Mouse (Mus musculus) stomach, embryonic 15.5 days (tissue): ENCODE results near the gene Rps6kb1. TPM values are rescaled to one million over a fixed set of nuclear protein-coding genes. Genes with fewer than 3 reads are reported as not detected.
"Not testable (repeated sequence)": the region's sequence is repeated elsewhere in the genome, so short reads cannot be mapped to it uniquely, and the experiment has no call there.

ENCODE experiments used
- ATAC-seq: fragments of 200-750 bp; cut with Nextera tagmentation; 2 replicates; pipeline ENCODE4 v1.8.0; 2017; ENCODE audit warnings: low read depth, moderate number of reproducible peaks, moderate TSS enrichment; ENCODE audit not compliant: insufficient read depth, low FRiP score
- H3K27ac ChIP-seq: fragments of 300-500 bp; sonication (generic); 2 replicates; pipeline ENCODE4 v1.5.1; 2015; ENCODE audit warnings: mild to moderate bottlenecking, inconsistent platforms
- H3K27me3 ChIP-seq: fragments of 300-500 bp; sonication (generic); replicated peaks from 2 replicates; pipeline ENCODE4 v1.6.1; 2015; ENCODE audit warnings: inconsistent platforms
- H3K36me3 ChIP-seq: fragments of 300-500 bp; sonication (generic); 2 replicates; pipeline ENCODE4 v1.6.1; 2015; ENCODE audit warnings: inconsistent platforms
- H3K4me1 ChIP-seq: fragments of 300-500 bp; sonication (generic); 2 replicates; pipeline ENCODE4 v1.6.1; 2015; ENCODE audit warnings: inconsistent platforms
- H3K4me2 ChIP-seq: fragments of 300-500 bp; sonication (generic); 2 replicates; pipeline ENCODE4 v1.6.1; 2015; ENCODE audit warnings: mild to moderate bottlenecking, inconsistent platforms
- H3K4me3 ChIP-seq: fragments of 300-500 bp; sonication (generic); replicated peaks from 2 replicates; pipeline ENCODE4 v1.5.1; 2015; ENCODE audit warnings: inconsistent platforms
- H3K9ac ChIP-seq: fragments of 300-500 bp; sonication (generic); 2 replicates; pipeline ENCODE4 v1.6.1; 2015; ENCODE audit warnings: inconsistent platforms
- H3K9me3 ChIP-seq: fragments of 300-500 bp; sonication (generic); 2 replicates; pipeline ENCODE4 v1.6.1; 2016; ENCODE audit warnings: inconsistent platforms
- WGBS: fragments of 180-500 bp; shearing (Covaris S2); methylation state at CpG from one replicate; pipeline ENCODE4 v1.1.7; 2015; 5-methylcytosine and 5-hydroxymethylcytosine counted together
- polyA plus RNA-seq: library from polyadenylated mRNA; unstranded; fragments of >200 nt; fragmentation: Nextera tagmentation; extraction: Ambion mirVana; gene quantifications from 2 replicates; pipeline ENCODE4 v1.2.1, GENCODE M21; 2015

Rps6kb1 gene
- polyA plus RNA-seq, 1 experiment from 2014 or later = 53.7 TPM

- ATAC-seq = no peak
- 96% methylated on average over 1 of the region's 1 CpGs for WGBS
- Histone ChIP-seq H3K9ac (no peak overlapping the region), H3K27ac (no peak overlapping the region), H3K9me3 (no peaks in the 10 kb centered on the region), H3K4me1 (0 out of 2 replicates have a peak, but pooled peaks cover 4% of the 10 kb centered on the region), H3K27me3 (no peaks in the 10 kb centered on the region), H3K4me2 (no peak overlapping the region), H3K36me3 (peaks cover 13% of the 10 kb centered on the region), H3K4me3 (no peak overlapping the region)
Measured at GRCm38 (mm10) chr11:86490782-86491181, 53.8 kb downstream of the Rps6kb1 start.

- Histone ChIP-seq H3K27ac (peak overlapping the region; percentile 88), H3K4me3 (peak overlapping the region; percentile 73), H3K9ac (peak overlapping the region; percentile 80), H3K27me3 (no peaks in the 10 kb centered on the region), H3K9me3 (no peaks in the 10 kb centered on the region), H3K36me3 (peaks cover 8% of the 10 kb centered on the region; the same call in 1 of the 2 replicates), H3K4me2 (peak overlapping the region; percentile 72), H3K4me1 (peaks cover 8% of the 10 kb centered on the region; the same call in 1 of the 2 replicates)
- 0% methylated on average over 25 of the region's 25 CpGs for whole genome bisulfite sequencing
- 0 out of 2 replicates have a peak, but pooled peaks have one; percentile 31 for ATAC-seq
Measured at GRCm38 (mm10) chr11:86484910-86485510, 59.6 kb downstream of the Rps6kb1 start.

- H3K27ac ChIP-seq = peak within 1 kb of the TSS; percentile 92
- no peaks in the 10 kb centered on the region for H3K27me3 ChIP-seq
- WGBS = under 1% methylated on average over 68 of the region's 68 CpGs
- ATAC-seq = peak; percentile 98
- 0 out of 2 replicates have a peak, but pooled peaks cover under 1% of the 10 kb centered on the region for H3K36me3 ChIP-seq
- peak within 1 kb of the TSS; percentile 80 for H3K9ac ChIP-seq
- no peaks in the 10 kb centered on the region for H3K9me3 ChIP-seq
- peak within 1 kb of the TSS; percentile 73 for H3K4me3 ChIP-seq
- H3K4me1 ChIP-seq = peaks cover 8% of the 10 kb centered on the region; the same call in 1 of the 2 replicates
- H3K4me2 ChIP-seq = peak within 1 kb of the TSS; percentile 82
Measured at GRCm38 (mm10) chr11:86484101-86484868, 60.3 kb downstream of the Rps6kb1 start, which contains the start of gene Rnft1. Gene Rnft1 (plus strand): TSS chr11:86484657.

GRCm38 (mm10) chr11:86473576-86473975, 71.0 kb downstream of the Rps6kb1 start:
- H3K9me3 ChIP-seq = no peaks in the 10 kb centered on the region
- H3K4me3 ChIP-seq = no peak overlapping the region
- no peak for ATAC-seq

GRCm38 (mm10) chr11:86472771-86473171, 71.8 kb downstream of the Rps6kb1 start:
- 11% methylated on average over 7 of the region's 7 CpGs for WGBS
- no peak overlapping the region for H3K9ac ChIP-seq

More at GRCm38 (mm10) chr11:86473576-86473975, 71.0 kb downstream of the Rps6kb1 start:
- Histone ChIP-seq H3K9ac (no peak overlapping the region), H3K4me2 (peak overlapping the region; percentile 49), H3K27me3 (no peaks in the 10 kb centered on the region), H3K4me1 (peaks cover 8% of the 10 kb centered on the region; the same call in 1 of the 2 replicates), H3K27ac (no peak overlapping the region), H3K36me3 (no peaks in the 10 kb centered on the region)
- WGBS = 34% methylated on average over 3 of the region's 3 CpGs

GRCm38 (mm10) chr11:86471785-86472184, 72.8 kb downstream of the Rps6kb1 start:
- H3K4me3 ChIP-seq = no peak overlapping the region
- no peak overlapping the region for H3K4me2 ChIP-seq
- peaks cover 8% of the 10 kb centered on the region; the same call in 1 of the 2 replicates for H3K4me1 ChIP-seq
- H3K27me3 ChIP-seq = no peaks in the 10 kb centered on the region
- ATAC-seq = no peak
- WGBS = 62% methylated on average over 6 of the region's 6 CpGs
- H3K27ac ChIP-seq = no peak overlapping the region
- H3K36me3 ChIP-seq = no peaks in the 10 kb centered on the region
- H3K9me3 ChIP-seq = no peaks in the 10 kb centered on the region
- no peak overlapping the region for H3K9ac ChIP-seq

More at GRCm38 (mm10) chr11:86472771-86473171, 71.8 kb downstream of the Rps6kb1 start:
- no peak for ATAC-seq
- no peaks in the 10 kb centered on the region for H3K9me3 ChIP-seq
- H3K4me1 ChIP-seq = peaks cover 8% of the 10 kb centered on the region; the same call in 1 of the 2 replicates
- peak overlapping the region; percentile 18; the same call in 1 of the 2 replicates for H3K4me3 ChIP-seq
- no peaks in the 10 kb centered on the region for H3K36me3 ChIP-seq
- peak overlapping the region; percentile 49 for H3K27ac ChIP-seq
- no peaks in the 10 kb centered on the region for H3K27me3 ChIP-seq
- peak overlapping the region; percentile 49 for H3K4me2 ChIP-seq

- WGBS = 70% methylated on average over 4 of the region's 4 CpGs
- no peaks in the 10 kb centered on the region for H3K9me3 ChIP-seq
- H3K27me3 ChIP-seq = no peaks in the 10 kb centered on the region
- H3K4me1 ChIP-seq = peaks cover 8% of the 10 kb centered on the region; the same call in 1 of the 2 replicates
- no peak overlapping the region for H3K4me3 ChIP-seq
- no peak overlapping the region for H3K9ac ChIP-seq
- H3K27ac ChIP-seq = no peak overlapping the region
- H3K36me3 ChIP-seq = no peaks in the 10 kb centered on the region
- H3K4me2 ChIP-seq = no peak overlapping the region
- ATAC-seq = no peak
Measured at GRCm38 (mm10) chr11:86468971-86469370, 75.6 kb downstream of the Rps6kb1 start.

- Histone ChIP-seq H3K27ac (no peak overlapping the region), H3K4me2 (no peak overlapping the region), H3K36me3 (no peaks in the 10 kb centered on the region), H3K4me3 (no peak overlapping the region), H3K4me1 (peaks cover 5% of the 10 kb centered on the region; the same call in 1 of the 2 replicates), H3K27me3 (no peaks in the 10 kb centered on the region), H3K9me3 (no peaks in the 10 kb centered on the region), H3K9ac (no peak overlapping the region)
- WGBS = 79% methylated on average over 8 of the region's 8 CpGs
- ATAC-seq = no peak
Measured at GRCm38 (mm10) chr11:86468345-86468744, 76.3 kb downstream of the Rps6kb1 start.

- not testable (repeated sequence) for H3K36me3 ChIP-seq, H3K9ac ChIP-seq, H3K4me3 ChIP-seq, H3K4me1 ChIP-seq, ATAC-seq, H3K9me3 ChIP-seq, H3K27ac ChIP-seq, H3K27me3 ChIP-seq, H3K4me2 ChIP-seq
- WGBS = 20% methylated on average over 8 of the region's 8 CpGs
Measured at GRCm38 (mm10) chr11:86464275-86464674, 80.3 kb downstream of the Rps6kb1 start.

- H3K9ac ChIP-seq = no peak overlapping the region
- no peak overlapping the region for H3K4me2 ChIP-seq
- no peaks in the 10 kb centered on the region for H3K27me3 ChIP-seq
- H3K9me3 ChIP-seq = no peaks in the 10 kb centered on the region
- H3K27ac ChIP-seq = no peak overlapping the region
- no peaks in the 10 kb centered on the region for H3K36me3 ChIP-seq
- no peak for ATAC-seq
- no peak overlapping the region for H3K4me3 ChIP-seq
- H3K4me1 ChIP-seq = no peaks in the 10 kb centered on the region
Measured at GRCm38 (mm10) chr11:86462579-86462978, 82.0 kb downstream of the Rps6kb1 start.

GRCm38 (mm10) chr11:86458866-86459265, 85.7 kb downstream of the Rps6kb1 start:
- no peaks in the 10 kb centered on the region for H3K27me3 ChIP-seq
- no peak for ATAC-seq
- H3K36me3 ChIP-seq = no peaks in the 10 kb centered on the region
- no peak overlapping the region for H3K9ac ChIP-seq
- no peak overlapping the region for H3K4me3 ChIP-seq
- H3K9me3 ChIP-seq = no peaks in the 10 kb centered on the region
- WGBS = 77% methylated on average over 6 of the region's 6 CpGs
- H3K27ac ChIP-seq = no peak overlapping the region
- H3K4me2 ChIP-seq = no peak overlapping the region
- H3K4me1 ChIP-seq = no peaks in the 10 kb centered on the region

- no peaks in the 10 kb centered on the region for H3K36me3 ChIP-seq
- H3K4me1 ChIP-seq = no peaks in the 10 kb centered on the region
- H3K4me3 ChIP-seq = no peak overlapping the region
- H3K4me2 ChIP-seq = no peak overlapping the region
- no peak for ATAC-seq
- no peak overlapping the region for H3K9ac ChIP-seq
- no peaks in the 10 kb centered on the region for H3K9me3 ChIP-seq
- no peaks in the 10 kb centered on the region for H3K27me3 ChIP-seq
- 81% methylated on average over 6 of the region's 6 CpGs for WGBS
- H3K27ac ChIP-seq = no peak overlapping the region
Measured at GRCm38 (mm10) chr11:86457545-86457944, 87.1 kb downstream of the Rps6kb1 start.
